Mouse (Mus musculus) hindbrain, embryonic 10.5 days (tissue): ENCODE measurements around the gene Mfsd4a. TPM values are rescaled to one million over a fixed set of nuclear protein-coding genes. Genes with fewer than 3 reads are reported as not detected.

ENCODE experiments used
- DNase-seq: peaks from one replicate; pipeline ENCODE4 v3.0.0-alpha.2; 2017; ENCODE audit warnings: low spot score
- H3K27ac ChIP-seq: fragments of 300-500 bp; sonication (generic); 2 replicates; pipeline ENCODE4 v1.5.1; 2016; ENCODE audit warnings: mild to moderate bottlenecking, moderate library complexity
- H3K27me3 ChIP-seq: fragments of 300-500 bp; sonication (generic); 2 replicates; pipeline ENCODE4 v1.6.1; 2016; ENCODE audit warnings: mild to moderate bottlenecking; ENCODE audit not compliant: poor library complexity, insufficient read depth, severe bottlenecking
- H3K36me3 ChIP-seq: fragments of 300-500 bp; sonication (generic); 2 replicates; pipeline ENCODE4 v1.6.1; 2016; ENCODE audit warnings: mild to moderate bottlenecking, moderate library complexity
- H3K4me1 ChIP-seq: fragments of 300-500 bp; sonication (generic); replicated peaks from 2 replicates; pipeline ENCODE4 v1.6.1; 2016; ENCODE audit warnings: mild to moderate bottlenecking
- H3K4me3 ChIP-seq: fragments of 300-500 bp; sonication (generic); 2 replicates; pipeline ENCODE4 v1.5.1; 2016; ENCODE audit warnings: mild to moderate bottlenecking, moderate library complexity
- H3K9me3 ChIP-seq: fragments of 300-500 bp; sonication (generic); 2 replicates; pipeline ENCODE4 v1.6.1; 2016; ENCODE audit warnings: mild to moderate bottlenecking, moderate library complexity
- WGBS: fragments of 180-500 bp; shearing (Covaris S2); methylation state at CpG from one replicate; pipeline ENCODE4 v1.1.7; 2016; 5-methylcytosine and 5-hydroxymethylcytosine counted together
- polyA plus RNA-seq: library from polyadenylated mRNA; unstranded; fragments of >200 nt; fragmentation: Nextera tagmentation; extraction: Ambion mirVana; gene quantifications from 2 replicates; pipeline ENCODE4 v1.2.1, GENCODE M21; 2016

The Mfsd4a gene
- polyA plus RNA-seq, 1 experiment from 2014 or later, result 12.2 TPM

DNA sequence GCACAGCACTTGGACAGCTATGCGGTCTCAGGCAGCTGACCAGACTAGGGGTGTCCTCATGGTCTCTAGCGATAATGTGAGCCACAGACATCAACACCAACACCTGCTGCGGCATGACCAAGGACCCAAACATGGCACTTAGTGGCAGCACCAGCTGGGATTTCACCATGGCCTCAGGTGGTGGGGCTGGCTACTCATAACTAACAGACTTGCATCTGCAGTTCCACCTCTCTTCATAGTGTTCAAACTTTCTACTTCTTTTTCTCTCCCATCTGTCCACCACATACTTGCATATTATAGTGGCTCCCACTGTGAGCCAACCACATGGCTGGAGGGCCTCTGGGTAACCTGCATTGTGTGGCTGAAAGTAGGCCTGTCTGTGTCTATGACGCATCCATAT, 25.4 kb upstream of the Mfsd4a start:
- no peak for DNase-seq

GRCm38 (mm10) chr1:132090266-132090665, 22.4 kb upstream of the Mfsd4a start:
- Histone ChIP-seq H3K4me1 (no peaks in the 10 kb centered on the region), H3K27me3 (no peaks in the 10 kb centered on the region), H3K9me3 (no peaks in the 10 kb centered on the region), H3K4me3 (no peak overlapping the region), H3K36me3 (no peaks in the 10 kb centered on the region), H3K27ac (no peak overlapping the region)
- DNase-seq, result no peak
- WGBS, result 80% methylated on average over 4 of the region's 4 CpGs

More for the DNA sequence above, 25.4 kb upstream of the Mfsd4a start:
- Histone ChIP-seq H3K27me3 (peaks cover 6% of the 10 kb centered on the region), H3K36me3 (no peaks in the 10 kb centered on the region), H3K27ac (no peak overlapping the region), H3K9me3 (no peaks in the 10 kb centered on the region), H3K4me3 (no peak overlapping the region), H3K4me1 (no peaks in the 10 kb centered on the region)
- WGBS, result 89% methylated on average over 4 of the region's 4 CpGs

DNA sequence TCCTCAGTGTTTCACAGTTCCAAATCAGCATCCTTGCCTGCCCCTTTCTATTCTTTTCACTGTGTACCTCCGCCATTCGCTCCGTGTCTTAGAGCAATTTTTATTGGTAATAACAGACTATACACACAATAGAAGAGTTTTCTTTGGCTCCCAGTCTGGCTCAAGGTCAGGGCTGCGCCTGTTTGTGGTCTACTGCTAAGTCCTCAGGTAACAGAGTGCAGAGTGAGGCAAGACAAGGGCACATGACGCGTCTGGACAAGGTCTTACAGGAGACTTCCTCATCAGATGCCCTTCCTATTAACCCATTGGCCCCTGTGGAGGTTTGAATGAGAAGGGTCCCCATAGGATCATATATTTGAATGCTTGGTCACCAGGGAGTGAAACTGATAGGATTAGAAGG, 21.9 kb upstream of the Mfsd4a start:
- 92% methylated on average over 6 of the region's 6 CpGs for WGBS
- Histone ChIP-seq H3K36me3 (no peaks in the 10 kb centered on the region), H3K4me1 (no peaks in the 10 kb centered on the region), H3K4me3 (no peak overlapping the region), H3K27me3 (no peaks in the 10 kb centered on the region), H3K27ac (no peak overlapping the region), H3K9me3 (no peaks in the 10 kb centered on the region)
- DNase-seq, result no peak

DNA sequence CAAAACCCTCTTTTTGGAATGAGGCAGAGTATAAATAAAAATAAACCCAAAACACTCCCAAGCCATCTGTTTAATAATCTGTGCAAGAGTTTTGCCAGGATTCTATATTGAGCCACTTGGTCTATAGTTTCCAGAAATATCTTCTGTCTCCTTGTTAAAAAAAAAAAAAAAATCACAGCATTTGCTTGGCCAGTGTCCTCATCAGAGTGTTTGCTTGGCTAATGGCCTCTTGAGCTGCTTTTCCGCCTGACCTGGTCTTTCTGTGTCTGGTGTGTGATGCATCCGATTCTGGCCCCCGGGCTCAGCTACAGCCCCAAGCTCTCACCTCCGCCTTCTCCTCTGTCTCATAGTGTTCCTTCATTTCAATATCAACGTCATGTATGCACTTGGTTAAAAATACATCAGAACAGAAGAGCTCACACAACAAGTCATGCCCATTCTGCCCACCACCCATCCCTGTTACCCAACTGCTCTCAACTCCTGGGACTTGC, 20.4 kb upstream of the Mfsd4a start:
- no peaks in the 10 kb centered on the region for H3K36me3 ChIP-seq
- H3K27me3 ChIP-seq, result no peaks in the 10 kb centered on the region
- no peaks in the 10 kb centered on the region for H3K4me1 ChIP-seq
- no peak for DNase-seq
- 83% methylated on average over 5 of the region's 5 CpGs for WGBS
- H3K27ac ChIP-seq, result no peak overlapping the region
- H3K4me3 ChIP-seq, result no peak overlapping the region
- no peaks in the 10 kb centered on the region for H3K9me3 ChIP-seq

- H3K27me3 ChIP-seq, result no peaks in the 10 kb centered on the region
- no peaks in the 10 kb centered on the region for H3K9me3 ChIP-seq
- DNase-seq, result no peak
- no peak overlapping the region for H3K27ac ChIP-seq
- WGBS, result 81% methylated on average over 7 of the region's 7 CpGs
- no peaks in the 10 kb centered on the region for H3K36me3 ChIP-seq
- H3K4me1 ChIP-seq, result no peaks in the 10 kb centered on the region
- H3K4me3 ChIP-seq, result no peak overlapping the region
Measured at GRCm38 (mm10) chr1:132085181-132086049, 17.6 kb upstream of the Mfsd4a start.

DNA sequence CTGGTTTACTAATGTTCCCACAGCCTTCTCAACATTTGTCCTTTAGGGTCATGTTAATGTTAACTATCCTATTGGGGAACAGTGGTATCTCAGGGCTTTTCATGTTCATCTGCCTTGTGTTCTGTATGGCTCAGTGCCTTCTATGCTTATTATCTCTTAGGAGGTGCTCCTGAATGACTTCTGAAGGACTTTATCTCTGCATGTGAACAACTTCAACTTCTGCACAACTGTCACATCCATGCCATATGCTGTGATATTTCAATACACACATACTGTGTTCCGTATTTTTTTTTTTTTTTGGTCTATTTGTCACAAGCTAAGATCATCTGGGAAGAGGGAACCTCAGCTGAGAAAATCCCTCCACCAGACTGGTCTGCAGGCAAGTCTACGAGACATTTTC, 10.6 kb upstream of the Mfsd4a start:
- H3K36me3 ChIP-seq, result no peaks in the 10 kb centered on the region
- H3K27me3 ChIP-seq, result no peaks in the 10 kb centered on the region
- no peak for DNase-seq
- no peak overlapping the region for H3K4me3 ChIP-seq
- no peak overlapping the region for H3K27ac ChIP-seq
- WGBS, result 85% methylated on average over 2 of the region's 2 CpGs
- H3K4me1 ChIP-seq, result 0 out of 2 replicates have a peak, but pooled peaks cover 3% of the 10 kb centered on the region
- H3K9me3 ChIP-seq, result no peaks in the 10 kb centered on the region

DNA sequence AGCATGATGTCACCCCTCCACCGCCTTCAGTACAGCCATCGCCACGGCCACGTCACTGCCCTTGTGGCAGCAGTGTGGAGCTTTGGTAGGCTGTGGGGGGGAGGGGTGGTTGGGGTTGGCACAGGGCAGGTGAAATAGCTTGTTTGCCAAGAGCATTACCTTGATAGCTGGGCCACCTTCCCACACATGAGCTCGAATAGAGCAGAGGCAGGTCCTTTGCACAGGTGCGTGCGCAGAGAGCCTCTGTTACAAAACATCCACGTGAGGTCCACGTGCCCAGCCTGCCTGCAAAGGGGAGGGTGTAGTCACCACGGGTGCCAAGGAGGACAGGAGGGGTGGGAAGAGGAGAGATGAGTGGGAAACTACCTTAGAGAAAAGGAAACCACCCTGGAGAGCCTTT, 7.7 kb upstream of the Mfsd4a start:
- DNase-seq, result no peak
- Histone ChIP-seq H3K4me3 (no peak overlapping the region), H3K9me3 (no peaks in the 10 kb centered on the region), H3K36me3 (no peaks in the 10 kb centered on the region), H3K27ac (no peak overlapping the region), H3K27me3 (peaks cover 3% of the 10 kb centered on the region; the same call in 1 of the 2 replicates), H3K4me1 (0 out of 2 replicates have a peak, but pooled peaks cover 3% of the 10 kb centered on the region)
- 88% methylated on average over 10 of the region's 10 CpGs for WGBS

DNA sequence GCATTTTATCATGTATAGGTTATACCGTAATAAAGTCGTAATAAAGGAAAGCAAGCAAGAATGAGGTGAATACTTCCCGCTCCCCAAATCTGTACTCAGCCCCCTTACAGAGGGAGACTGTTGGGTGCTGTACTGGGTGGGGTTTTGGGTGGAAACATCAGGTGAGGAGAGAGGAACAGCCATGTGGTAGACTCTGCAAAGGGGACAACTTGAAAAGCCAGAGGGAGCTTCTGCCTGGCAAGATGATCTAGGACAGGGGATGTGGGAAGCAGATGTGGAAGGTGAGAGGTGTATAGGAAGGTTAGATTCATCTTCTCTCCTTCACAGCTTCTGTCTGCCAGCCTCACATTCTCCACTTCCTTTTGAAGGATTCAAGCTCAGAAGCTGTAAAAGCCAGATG, 2.8 kb upstream of the Mfsd4a start:
- Histone ChIP-seq H3K4me3 (no peak overlapping the region), H3K4me1 (peaks cover 17% of the 10 kb centered on the region), H3K27ac (no peak overlapping the region), H3K9me3 (no peaks in the 10 kb centered on the region), H3K36me3 (no peaks in the 10 kb centered on the region), H3K27me3 (peaks cover 52% of the 10 kb centered on the region)
- WGBS, result 89% methylated on average over 3 of the region's 3 CpGs
- no peak for DNase-seq

DNA sequence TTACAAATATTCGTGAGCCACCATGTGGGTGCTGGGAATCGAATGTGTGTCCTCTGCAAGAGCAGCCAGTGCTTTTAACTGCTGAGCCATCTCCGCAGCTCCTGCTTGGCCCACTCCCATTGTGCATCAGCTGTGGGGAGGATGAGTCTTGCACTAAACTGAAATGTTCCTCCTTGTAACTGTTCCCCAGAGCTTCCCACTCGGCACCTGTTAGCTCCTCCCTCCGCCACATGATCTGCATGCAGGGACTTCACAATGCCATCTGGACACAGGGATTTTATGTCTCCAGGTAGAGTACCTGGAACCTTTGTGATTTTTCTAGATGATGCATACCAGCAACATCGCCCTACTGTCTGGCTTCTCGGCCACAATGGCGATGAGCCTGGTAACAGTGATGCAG, 1.6 kb upstream of the Mfsd4a start:
- H3K27ac ChIP-seq, result no peak overlapping the region
- H3K4me1 ChIP-seq, result peaks cover 15% of the 10 kb centered on the region
- no peaks in the 10 kb centered on the region for H3K9me3 ChIP-seq
- WGBS, result 85% methylated on average over 8 of the region's 8 CpGs
- DNase-seq, result no peak
- H3K36me3 ChIP-seq, result no peaks in the 10 kb centered on the region
- H3K27me3 ChIP-seq, result peaks cover 62% of the 10 kb centered on the region
- H3K4me3 ChIP-seq, result no peak overlapping the region

GRCm38 (mm10) chr1:132065475-132066172, 2.2 kb downstream of the Mfsd4a start:
- H3K36me3 ChIP-seq, result no peaks in the 10 kb centered on the region
- no peaks in the 10 kb centered on the region for H3K9me3 ChIP-seq
- no peak for DNase-seq
- WGBS, result 81% methylated on average over 8 of the region's 8 CpGs
- no peak overlapping the region for H3K27ac ChIP-seq
- peaks cover 72% of the 10 kb centered on the region for H3K27me3 ChIP-seq
- peaks cover 15% of the 10 kb centered on the region for H3K4me1 ChIP-seq
- H3K4me3 ChIP-seq, result no peak overlapping the region

GRCm38 (mm10) chr1:132065001-132065400, 2.9 kb downstream of the Mfsd4a start:
- H3K4me3 ChIP-seq, result no peak overlapping the region
- WGBS, result 55% methylated on average over 1 of the region's 1 CpGs
- DNase-seq, result no peak

DNA sequence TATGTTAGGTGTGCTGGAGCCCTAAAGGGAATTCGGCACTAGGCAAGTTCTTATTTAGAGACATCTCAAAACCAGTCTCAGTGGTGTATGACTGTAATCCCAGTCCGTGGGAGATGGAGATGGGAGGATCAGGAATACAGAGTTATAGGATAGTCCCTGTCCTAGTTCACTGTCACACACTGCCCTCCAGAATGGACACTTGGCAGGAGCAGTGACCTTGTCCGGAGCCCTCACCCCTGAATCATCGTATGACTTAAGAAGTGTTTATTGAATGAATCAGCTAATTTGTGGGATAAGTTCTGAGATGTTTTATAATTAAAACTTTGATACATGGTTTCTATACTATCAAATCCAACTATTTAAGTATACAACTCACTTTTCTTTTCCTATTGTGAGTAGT, 4.8 kb downstream of the Mfsd4a start:
- no peak overlapping the region for H3K4me3 ChIP-seq
- 87% methylated on average over 4 of the region's 4 CpGs for WGBS
- no peaks in the 10 kb centered on the region for H3K9me3 ChIP-seq
- H3K36me3 ChIP-seq, result no peaks in the 10 kb centered on the region
- DNase-seq, result no peak
- H3K27ac ChIP-seq, result no peak overlapping the region
- H3K4me1 ChIP-seq, result peaks cover 12% of the 10 kb centered on the region
- H3K27me3 ChIP-seq, result peaks cover 48% of the 10 kb centered on the region

More at GRCm38 (mm10) chr1:132065001-132065400, 2.9 kb downstream of the Mfsd4a start:
- H3K27me3 ChIP-seq, result peaks cover 67% of the 10 kb centered on the region
- no peaks in the 10 kb centered on the region for H3K36me3 ChIP-seq
- H3K9me3 ChIP-seq, result no peaks in the 10 kb centered on the region
- no peak overlapping the region for H3K27ac ChIP-seq
- peaks cover 15% of the 10 kb centered on the region for H3K4me1 ChIP-seq
